Mouse (Mus musculus): Measurements from ENCODE around the gene Dph5. TPM values are rescaled to one million over a fixed set of nuclear protein-coding genes. Genes with fewer than 3 reads are reported as not detected.
A peak's percentile ranks its signal among the peaks of the same experiment; 100 is the strongest.
"Not testable (repeated sequence)": the region's sequence is repeated elsewhere in the genome, so short reads cannot be mapped to it uniquely, and the experiment has no call there.

Gene Dph5
- polyA plus RNA-seq, 1 experiment from 2014 or later, result 23.8 TPM

GRCm38 (mm10) chr3:115860780-115861179 is 26.9 kb upstream of the Dph5 start:
- 86% methylated on average over 1 of the region's 1 CpGs for whole genome bisulfite sequencing

GRCm38 (mm10) chr3:115863487-115863886 is 24.1 kb upstream of the Dph5 start:
- ATAC-seq (replicated peaks), result no peak
- Histone ChIP-seq H3K36me3 (replicated peaks) (no peaks in the 10 kb centered on the region), H3K27me3 (replicated peaks) (no peaks in the 10 kb centered on the region), H3K27ac (no peak overlapping the region), H3K9me3 (no peaks in the 10 kb centered on the region), H3K9ac (no peak overlapping the region), H3K4me2 (no peak overlapping the region), H3K4me1 (no peaks in the 10 kb centered on the region), H3K4me3 (no peak overlapping the region)
- 77% methylated on average over 4 of the region's 4 CpGs for WGBS

More at GRCm38 (mm10) chr3:115860780-115861179, 26.9 kb upstream of the Dph5 start:
- H3K4me3 ChIP-seq; H3K4me1 ChIP-seq; H3K9me3 ChIP-seq; ATAC-seq (replicated peaks); H3K4me2 ChIP-seq; H3K36me3 ChIP-seq (replicated peaks); H3K27ac ChIP-seq; H3K9ac ChIP-seq; H3K27me3 ChIP-seq (replicated peaks): not testable (repeated sequence)

- Histone ChIP-seq H3K4me3 (no peak overlapping the region), H3K27ac (no peak overlapping the region), H3K4me1 (no peaks in the 10 kb centered on the region), H3K4me2 (no peak overlapping the region), H3K9me3 (no peaks in the 10 kb centered on the region), H3K9ac (no peak overlapping the region), H3K36me3 (replicated peaks) (no peaks in the 10 kb centered on the region), H3K27me3 (replicated peaks) (no peaks in the 10 kb centered on the region)
- 81% methylated on average over 4 of the region's 4 CpGs for WGBS
- no peak for ATAC-seq (replicated peaks)
These were observed 20.5 kb upstream of the Dph5 start for GRCm38 (mm10) chr3:115867150-115867549.

- 83% methylated on average over 1 of the region's 1 CpGs for WGBS
- Histone ChIP-seq H3K27me3 (replicated peaks) (no peaks in the 10 kb centered on the region), H3K4me3 (no peak overlapping the region), H3K4me2 (no peak overlapping the region), H3K9me3 (no peaks in the 10 kb centered on the region), H3K36me3 (replicated peaks) (no peaks in the 10 kb centered on the region), H3K9ac (no peak overlapping the region), H3K27ac (no peak overlapping the region), H3K4me1 (no peaks in the 10 kb centered on the region)
- ATAC-seq (replicated peaks), result no peak
These were observed 19.7 kb upstream of the Dph5 start for GRCm38 (mm10) chr3:115867901-115868300.

- no peak overlapping the region for H3K27ac ChIP-seq
These were observed 18.3 kb upstream of the Dph5 start for GRCm38 (mm10) chr3:115869360-115869759.

GRCm38 (mm10) chr3:115875551-115875950 is 12.1 kb upstream of the Dph5 start:
- no peak overlapping the region for H3K4me3 ChIP-seq
- no peak overlapping the region for H3K27ac ChIP-seq
- H3K4me2 ChIP-seq, result no peak overlapping the region
- H3K9ac ChIP-seq, result no peak overlapping the region
- H3K27me3 ChIP-seq (replicated peaks), result no peaks in the 10 kb centered on the region
- ATAC-seq (replicated peaks), result no peak
- WGBS, result 58% methylated on average over 6 of the region's 6 CpGs
- no peaks in the 10 kb centered on the region for H3K9me3 ChIP-seq
- no peaks in the 10 kb centered on the region for H3K4me1 ChIP-seq
- H3K36me3 ChIP-seq (replicated peaks), result no peaks in the 10 kb centered on the region

More at GRCm38 (mm10) chr3:115869360-115869759, 18.3 kb upstream of the Dph5 start:
- no peak overlapping the region for H3K9ac ChIP-seq
- H3K27me3 ChIP-seq (replicated peaks), result no peaks in the 10 kb centered on the region
- ATAC-seq (replicated peaks), result no peak
- no peak overlapping the region for H3K4me2 ChIP-seq
- no peaks in the 10 kb centered on the region for H3K36me3 ChIP-seq (replicated peaks)
- WGBS, result 81% methylated on average over 2 of the region's 2 CpGs
- H3K9me3 ChIP-seq, result no peaks in the 10 kb centered on the region
- no peaks in the 10 kb centered on the region for H3K4me1 ChIP-seq
- no peak overlapping the region for H3K4me3 ChIP-seq

GRCm38 (mm10) chr3:115877133-115877532 is 10.5 kb upstream of the Dph5 start:
- no peak overlapping the region for H3K9ac ChIP-seq
- H3K27ac ChIP-seq, result no peak overlapping the region
- ATAC-seq (replicated peaks), result no peak
- no peaks in the 10 kb centered on the region for H3K36me3 ChIP-seq (replicated peaks)
- H3K4me1 ChIP-seq, result no peaks in the 10 kb centered on the region
- H3K9me3 ChIP-seq, result no peaks in the 10 kb centered on the region
- no peak overlapping the region for H3K4me3 ChIP-seq
- H3K4me2 ChIP-seq, result no peak overlapping the region
- 85% methylated on average over 1 of the region's 1 CpGs for WGBS
- H3K27me3 ChIP-seq (replicated peaks), result no peaks in the 10 kb centered on the region

GRCm38 (mm10) chr3:115884086-115884485 is 3.6 kb upstream of the Dph5 start:
- no peak for ATAC-seq (replicated peaks)
- WGBS, result 86% methylated on average over 1 of the region's 1 CpGs
- Histone ChIP-seq H3K9ac (no peak overlapping the region), H3K36me3 (replicated peaks) (no peaks in the 10 kb centered on the region), H3K9me3 (no peaks in the 10 kb centered on the region), H3K4me3 (no peak overlapping the region), H3K4me2 (no peak overlapping the region), H3K27ac (no peak overlapping the region), H3K27me3 (replicated peaks) (no peaks in the 10 kb centered on the region), H3K4me1 (peaks cover 5% of the 10 kb centered on the region)

GRCm38 (mm10) chr3:115888310-115889106 is 871 bp downstream of the Dph5 start:
- peak; percentile 86 for ATAC-seq (replicated peaks)
- under 1% methylated on average over 21 of the region's 21 CpGs for WGBS

GRCm38 (mm10) chr3:115892341-115892740 is 4.7 kb downstream of the Dph5 start:
- no peak for ATAC-seq (replicated peaks)
- H3K4me2 ChIP-seq, result no peak overlapping the region
- no peak overlapping the region for H3K4me3 ChIP-seq
- H3K9me3 ChIP-seq, result no peaks in the 10 kb centered on the region
- H3K36me3 ChIP-seq (replicated peaks), result no peaks in the 10 kb centered on the region
- no peak overlapping the region for H3K27ac ChIP-seq
- peaks cover 6% of the 10 kb centered on the region for H3K4me1 ChIP-seq
- WGBS, result 61% methylated on average over 4 of the region's 4 CpGs
- H3K9ac ChIP-seq, result no peak overlapping the region
- no peaks in the 10 kb centered on the region for H3K27me3 ChIP-seq (replicated peaks)

More at GRCm38 (mm10) chr3:115888310-115889106, 871 bp downstream of the Dph5 start:
- H3K27ac ChIP-seq, result peak overlapping the region; percentile 91
- no peaks in the 10 kb centered on the region for H3K27me3 ChIP-seq (replicated peaks)
- H3K4me2 ChIP-seq, result peak overlapping the region; percentile 77
- no peaks in the 10 kb centered on the region for H3K9me3 ChIP-seq
- peak overlapping the region; percentile 88 for H3K9ac ChIP-seq
- H3K36me3 ChIP-seq (replicated peaks), result no peaks in the 10 kb centered on the region
- peak overlapping the region; percentile 87 for H3K4me3 ChIP-seq
- peaks cover 6% of the 10 kb centered on the region for H3K4me1 ChIP-seq

GRCm38 (mm10) chr3:115893166-115893565 is 5.5 kb downstream of the Dph5 start:
- Histone ChIP-seq H3K9me3 (no peaks in the 10 kb centered on the region), H3K27ac (no peak overlapping the region), H3K36me3 (replicated peaks) (no peaks in the 10 kb centered on the region), H3K27me3 (replicated peaks) (no peaks in the 10 kb centered on the region), H3K9ac (no peak overlapping the region), H3K4me2 (no peak overlapping the region), H3K4me1 (peaks cover 6% of the 10 kb centered on the region), H3K4me3 (no peak overlapping the region)
- 90% methylated on average over 2 of the region's 2 CpGs for WGBS
- no peak for ATAC-seq (replicated peaks)

- peak; percentile 84 for ATAC-seq (replicated peaks)
- no peaks in the 10 kb centered on the region for H3K27me3 ChIP-seq (replicated peaks)
- 42% methylated on average over 3 of the region's 3 CpGs for WGBS
These were observed 10.8 kb downstream of the Dph5 start for GRCm38 (mm10) chr3:115898354-115898948.

More at GRCm38 (mm10) chr3:115898354-115898948, 10.8 kb downstream of the Dph5 start:
- no peak overlapping the region for H3K4me3 ChIP-seq
- no peak overlapping the region for H3K4me2 ChIP-seq
- H3K27ac ChIP-seq, result 0 out of 2 replicates have a peak overlapping the region, but pooled peaks have one; percentile 25
- 0 out of 2 replicates have a peak, but pooled peaks cover 4% of the 10 kb centered on the region for H3K4me1 ChIP-seq
- H3K36me3 ChIP-seq (replicated peaks), result 0 out of 2 replicates have a peak, but pooled peaks cover 4% of the 10 kb centered on the region
- H3K9me3 ChIP-seq, result no peaks in the 10 kb centered on the region
- no peak overlapping the region for H3K9ac ChIP-seq

Measured in midbrain, embryonic 15.5 days (tissue).